In genomic region chrX:167205813-167206520, GRCm38 (mm10) we compare ENCODE assay signal across 9 mouse cellular contexts. TPM values are rescaled to one million over a fixed set of nuclear protein-coding genes. Genes with fewer than 3 reads are reported as not detected.
DNase-seq lines count a peak whose midpoint lies in the region; ATAC-seq lines count a peak whose summit lies in the region.
"Had no signal": no experiment of that assay in that cellular context is flagged by ENCODE, and none has a peak within 500 bp of the region (broad histone marks: within the 10 kb centered on the region; RNA-seq: fewer than 3 reads in every experiment).

No protein-coding gene starts in this region.

- peaks cover 12% of the 10 kb centered on the region for H3K4me1 ChIP-seq in hindbrain, embryonic 15.5 days (replicated peaks)
- H3K4me1 ChIP-seq in kidney, embryonic 14.5 days (ENCODE audit: control insufficient read depth, insufficient read depth, low read length): no peaks in the 10 kb centered on the region
- H3K4me1 ChIP-seq: embryonic facial prominence, embryonic 13.5 days had no signal

- 40% methylated on average over 8 of the region's 8 CpGs for WGBS in hindbrain, embryonic 15.5 days
- 79% methylated on average over 8 of the region's 8 CpGs for WGBS in kidney, embryonic 14.5 days

- H3K9ac ChIP-seq in hindbrain, embryonic 15.5 days: no peak overlapping the region
- H3K9ac ChIP-seq in kidney, embryonic 14.5 days (ENCODE audit: low read depth, low read length): no peak overlapping the region
- H3K9ac ChIP-seq: embryonic facial prominence, embryonic 13.5 days had no signal

- H3K27ac ChIP-seq in hindbrain, embryonic 15.5 days (replicated peaks): peak overlapping the region; percentile 30; the same call in 1 of the 2 replicates
- no peak overlapping the region for H3K27ac ChIP-seq in kidney, embryonic 14.5 days (ENCODE audit: low read depth, low read length)
- H3K27ac ChIP-seq: embryonic facial prominence, embryonic 13.5 days had no signal

- H3K36me3 ChIP-seq in hindbrain, embryonic 15.5 days: no peaks in the 10 kb centered on the region
- no peaks in the 10 kb centered on the region for H3K36me3 ChIP-seq in kidney, embryonic 14.5 days (ENCODE audit: control insufficient read depth, insufficient read depth, low read length)
- H3K36me3 ChIP-seq: embryonic facial prominence, embryonic 13.5 days had no signal

- ATAC-seq in hindbrain, embryonic 15.5 days (ENCODE audit: low FRiP score, low read depth): no peak
- ATAC-seq in erythroid progenitor cell, adult 5-6 weeks (replicated peaks; ENCODE audit: low FRiP score, poor library complexity, severe bottlenecking): no peak
- no peak for ATAC-seq in kidney, embryonic 14.5 days (ENCODE audit: low FRiP score, low TSS enrichment)

- peak overlapping the region; percentile 65 for H3K4me2 ChIP-seq in hindbrain, embryonic 15.5 days
- H3K4me2 ChIP-seq in kidney, embryonic 14.5 days (replicated peaks; ENCODE audit: low read depth, low read length): no peak overlapping the region

- DNase-seq in lung, postnatal 25 days (ENCODE audit: low spot score): peak; percentile 45
- DNase-seq in lung, postnatal 14 days: no peak
- peak; percentile 32 for DNase-seq in embryo, embryonic 10.5 days (ENCODE audit: low spot score)
- peak; percentile 23 for DNase-seq in neural tube, embryonic 10.5 days (ENCODE audit: extremely low spot score, low spot score)
- no peak for DNase-seq in left cerebral cortex, postnatal 10 days (ENCODE audit: extremely low spot score in 1 of 2, low spot score in 2 of 2)

- intact Hi-C loops in left cerebral cortex, postnatal 10 days (cut with DNase I): loop anchor here (5.0 kb wide), 1 partner anchor 99 kb away; no protein-coding TSS in a partner anchor

- H3K27me3 ChIP-seq in hindbrain, embryonic 15.5 days: no peaks in the 10 kb centered on the region
- H3K27me3 ChIP-seq in kidney, embryonic 14.5 days (ENCODE audit: control insufficient read depth, insufficient read depth, low read length): 0 out of 2 replicates have a peak, but pooled peaks cover 3% of the 10 kb centered on the region

- H3K9me3 ChIP-seq in hindbrain, embryonic 15.5 days: no peaks in the 10 kb centered on the region
- no peaks in the 10 kb centered on the region for H3K9me3 ChIP-seq in kidney, embryonic 14.5 days (ENCODE audit: control insufficient read depth, low read length)
- H3K9me3 ChIP-seq: embryonic facial prominence, embryonic 13.5 days had no signal

- 0 out of 2 replicates have a peak overlapping the region, but pooled peaks have one; percentile 55 for H3K4me3 ChIP-seq in hindbrain, embryonic 15.5 days
- H3K4me3 ChIP-seq in kidney, embryonic 14.5 days (ENCODE audit: low read length): no peak overlapping the region
- H3K4me3 ChIP-seq: embryonic facial prominence, embryonic 13.5 days had no signal

RNA-seq across cellular contexts. Expression of gene Tmsb4x, which starts 3.1 kb away (rescaled TPM):
- polyA plus RNA-seq in hindbrain, embryonic 15.5 days (2015; fragmentation: Nextera tagmentation; extraction: Ambion mirVana): 4,994 and 5,532 TPM in 2 replicates
- 1,554 and 1,569 TPM in 2 replicates for total RNA-seq in erythroid progenitor cell, adult 5-6 weeks (2015; ENCODE audit: low replicate concordance)
- 487 and 758 TPM in 2 replicates for total RNA-seq in erythroid progenitor cell, adult 5-6 weeks (2017; ENCODE audit: low replicate concordance)
- polyA plus RNA-seq in kidney, embryonic 14.5 days (2014; fragmentation: Nextera tagmentation; extraction: Ambion mirVana): 2,072 and 3,120 TPM in 2 replicates
- total RNA-seq in left cerebral cortex, postnatal 10 days (2021): 1,000 to 10,000 TPM; 1,429 to 1,477 TPM

RNA-seq across cellular contexts. Expression of gene Tlr8, which starts 58.2 kb away (rescaled TPM):
- 0.13 and 0.22 TPM in 2 replicates for polyA plus RNA-seq in hindbrain, embryonic 15.5 days (2015; fragmentation: Nextera tagmentation; extraction: Ambion mirVana)
- total RNA-seq in erythroid progenitor cell, adult 5-6 weeks (2015; ENCODE audit: low replicate concordance): 5.4 and 9.0 TPM in 2 replicates
- 3.6 and 15.5 TPM in 2 replicates for total RNA-seq in erythroid progenitor cell, adult 5-6 weeks (2017; ENCODE audit: low replicate concordance)
- 0.10 and 0.12 TPM in 2 replicates for polyA plus RNA-seq in kidney, embryonic 14.5 days (2014; fragmentation: Nextera tagmentation; extraction: Ambion mirVana)
- total RNA-seq in left cerebral cortex, postnatal 10 days (2021): under 1 TPM; 0.26 to 0.51 TPM

Comparison
In these comparisons a context has a peak if more than half of its experiments do, and no peak if none do; other contexts are left out.
1. DNase-seq: peak in lung, postnatal 25 days (single experiment), embryo, embryonic 10.5 days (single experiment) and neural tube, embryonic 10.5 days (single experiment); none in lung, postnatal 14 days (single experiment) and left cerebral cortex, postnatal 10 days (0 of 2).